Mouse (Mus musculus): ENCODE measurements around the gene Slc35b1.
A peak's percentile ranks its signal among the peaks of the same experiment; 100 is the strongest.

The Slc35b1 gene

DNA sequence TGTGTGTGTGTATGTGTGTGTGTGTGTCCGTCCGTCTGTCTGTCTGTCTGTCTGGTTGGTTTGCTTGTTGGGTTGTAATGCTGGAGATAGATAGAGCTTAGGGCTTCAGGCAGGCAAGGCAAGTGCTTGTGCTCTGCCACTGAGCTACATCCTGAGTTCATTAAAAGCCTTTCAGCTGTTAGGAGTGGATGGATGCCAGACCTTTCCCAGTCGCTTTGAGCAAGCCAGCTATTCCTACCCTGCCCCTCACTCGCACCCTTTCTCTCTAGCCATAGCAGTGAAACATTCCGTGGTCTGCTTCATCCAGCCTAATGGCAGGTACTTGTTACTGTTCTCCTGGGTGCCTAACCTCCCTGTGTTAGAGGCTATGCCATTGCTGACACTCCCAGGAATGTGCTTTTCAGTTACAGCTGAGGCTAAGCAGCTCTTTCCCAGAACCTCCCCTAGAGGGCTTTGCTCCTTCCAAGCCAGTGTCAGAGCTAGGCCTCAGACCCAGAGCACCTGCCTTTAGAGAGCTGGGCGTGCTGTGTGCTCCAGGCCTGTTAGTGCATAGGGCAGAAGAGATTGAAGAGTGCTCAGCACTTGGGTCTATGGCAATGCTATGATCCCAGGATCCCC lies 18.1 kb upstream of the Slc35b1 start:
- peak; percentile 51 for DNase-seq

DNA sequence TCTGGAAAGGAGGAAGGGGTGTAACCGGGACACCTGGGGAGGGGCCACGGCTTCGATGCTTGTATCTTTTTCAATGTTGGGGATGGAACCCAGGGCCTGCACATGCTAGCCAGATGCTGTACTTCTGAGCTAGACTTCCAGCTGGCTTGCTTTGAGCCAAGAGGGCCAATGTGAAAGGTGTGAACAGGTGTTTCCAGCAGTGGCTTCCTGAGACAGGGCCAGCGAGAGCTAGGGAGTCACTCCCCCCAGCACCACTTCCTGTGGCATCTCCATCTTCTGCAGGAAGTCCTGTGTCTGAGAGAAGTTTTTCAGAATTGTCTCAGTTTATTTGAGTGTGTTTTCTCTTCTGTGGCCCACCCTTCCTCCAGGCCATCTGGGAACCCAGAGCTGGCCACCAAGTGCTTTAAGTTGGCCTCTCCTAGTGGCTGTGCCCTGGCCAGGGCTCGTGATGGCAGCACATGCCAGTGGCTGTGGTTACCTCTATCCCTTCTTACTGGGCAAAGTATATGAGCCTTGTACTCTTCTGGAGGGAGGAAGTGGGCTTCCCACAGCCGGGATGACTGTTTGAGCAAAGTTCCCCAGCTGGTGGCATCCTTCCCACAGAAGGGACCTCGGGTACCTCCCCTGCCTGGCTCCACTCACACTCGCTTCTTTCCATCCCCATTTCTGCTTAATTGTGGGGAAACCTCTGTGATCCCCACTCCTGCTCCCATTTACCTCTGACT lies 17.3 kb upstream of the Slc35b1 start:
- no peak for DNase-seq

DNA sequence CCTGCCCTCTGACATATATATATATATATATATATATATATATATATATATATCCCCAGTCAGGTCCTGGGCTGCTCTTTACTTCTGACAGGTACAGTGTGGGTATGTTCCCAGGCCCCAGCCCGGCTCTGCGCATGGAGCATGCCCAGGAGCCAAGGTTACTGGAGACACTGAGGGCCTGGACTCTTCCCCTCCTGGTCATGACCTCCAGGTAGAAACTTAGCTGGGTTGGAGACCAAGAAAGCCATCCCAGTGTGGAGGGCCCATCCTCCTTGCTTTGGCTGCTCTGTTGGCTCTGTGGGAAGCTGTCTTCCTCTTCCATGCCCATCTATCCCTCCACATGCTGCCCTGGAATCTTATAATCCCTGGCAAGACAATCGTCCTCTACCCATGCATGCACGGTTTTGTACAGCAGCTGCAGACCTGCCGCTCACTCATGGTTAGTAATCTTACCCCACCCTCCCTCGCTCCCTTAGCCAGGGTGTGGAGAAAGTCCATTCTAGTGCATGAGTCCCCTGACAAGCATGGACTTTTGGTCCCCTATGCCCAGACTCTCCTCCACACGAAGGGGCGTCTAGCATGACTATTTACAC lies 16.2 kb upstream of the Slc35b1 start:
- DNase-seq = no peak

DNA sequence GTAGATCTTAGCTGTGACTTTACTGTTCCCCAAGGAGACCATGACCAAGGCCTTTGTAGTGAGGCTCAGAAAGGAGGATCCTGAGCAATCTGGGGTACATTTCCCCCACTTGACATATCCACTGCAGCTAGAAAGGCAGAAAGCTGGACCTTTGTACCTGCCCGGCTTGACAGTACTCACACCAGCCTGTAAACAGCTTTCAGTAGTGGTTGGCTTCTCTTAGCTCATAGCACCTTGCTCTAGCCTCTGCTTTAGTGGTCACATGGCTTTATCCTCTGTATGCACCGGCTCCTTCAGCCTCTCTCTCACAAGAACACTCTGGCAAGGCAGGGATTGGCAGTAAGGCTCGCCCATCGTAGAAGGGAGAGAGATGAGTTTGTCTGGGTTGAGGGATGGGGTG lies 15.6 kb upstream of the Slc35b1 start:
- no peak for DNase-seq

DNA sequence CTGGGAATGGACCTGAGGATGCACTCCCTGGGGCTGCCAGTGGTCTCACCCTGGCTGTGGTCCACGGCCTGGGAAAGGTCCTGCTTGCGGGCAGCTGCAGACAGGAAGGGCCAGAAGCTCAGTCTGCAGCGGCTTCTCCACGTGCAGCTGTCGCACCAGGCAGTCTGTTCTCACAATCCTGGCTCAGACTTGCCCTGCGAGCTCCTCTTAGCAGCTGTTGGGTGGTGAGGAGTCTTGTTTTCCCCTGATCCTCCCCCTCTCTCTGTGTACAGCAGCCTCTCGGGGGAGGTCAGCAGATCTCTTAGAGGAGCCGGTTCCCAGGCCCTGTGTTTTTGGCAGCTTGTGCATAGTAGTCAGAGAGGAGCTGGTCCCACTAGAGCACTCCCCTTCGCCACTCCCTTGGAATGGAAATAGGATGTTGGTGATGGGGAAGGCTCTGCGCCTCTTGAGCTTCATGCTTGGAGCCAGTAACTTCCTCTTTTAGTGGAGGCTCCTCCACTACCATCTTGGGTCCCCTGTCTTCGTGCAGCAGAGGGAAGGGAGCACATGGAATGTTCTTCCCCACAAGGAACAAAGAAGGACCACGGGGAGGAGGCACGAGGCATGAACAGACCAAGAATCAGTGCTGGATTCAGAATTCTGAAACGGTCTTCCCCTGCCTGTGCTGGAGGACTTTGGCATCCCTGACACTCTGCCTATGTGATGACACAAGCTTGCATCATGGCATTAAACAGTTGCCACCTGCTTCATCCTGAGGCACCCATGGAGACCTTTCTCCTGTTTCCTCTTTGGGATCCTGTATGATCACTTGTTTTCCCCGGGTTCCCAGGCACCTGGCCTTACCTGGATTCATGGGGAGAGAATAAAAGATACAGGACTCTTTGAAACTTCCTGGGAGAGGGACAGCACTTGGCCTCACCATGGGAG lies 14.3 kb upstream of the Slc35b1 start:
- DNase-seq = peak; percentile 57

DNA sequence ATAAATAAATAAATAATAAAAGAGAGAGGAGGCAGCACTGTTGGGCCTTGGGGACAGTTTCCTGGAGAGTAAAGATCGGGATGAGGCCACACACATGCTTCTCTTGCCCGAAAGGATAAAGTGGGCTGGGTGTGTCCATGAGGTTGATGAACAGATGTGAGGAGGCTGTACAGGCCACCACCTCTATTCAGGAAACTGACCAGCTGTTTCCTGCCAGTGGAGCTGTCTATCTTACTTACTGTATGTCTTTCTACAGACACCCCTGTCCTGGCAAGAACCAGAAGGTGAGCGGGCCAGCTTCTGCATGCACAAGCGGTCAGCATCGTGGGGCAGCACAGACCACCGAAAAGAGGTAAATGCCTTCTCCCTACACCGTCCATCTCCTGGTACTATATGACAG lies 13.3 kb upstream of the Slc35b1 start:
- DNase-seq = no peak

DNA sequence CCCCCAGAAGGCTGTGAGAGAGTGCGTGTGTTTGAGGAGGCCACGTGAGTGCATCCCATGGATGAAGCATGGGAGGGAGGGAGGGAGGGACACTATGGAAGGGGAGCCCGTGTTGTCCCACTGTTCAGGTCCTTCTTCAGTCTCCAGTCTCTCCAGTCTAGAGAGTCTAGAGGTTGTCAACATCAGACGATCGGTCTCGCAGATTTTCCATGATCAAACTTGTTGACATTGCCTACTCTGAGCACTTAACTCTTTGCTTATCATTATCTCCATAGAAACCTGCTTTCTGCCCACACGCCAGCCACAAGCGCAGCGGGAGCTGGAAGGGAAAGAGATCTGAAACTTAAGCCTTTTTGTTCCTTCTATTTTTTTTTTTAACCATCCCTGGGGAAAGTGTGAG lies 5.6 kb upstream of the Slc35b1 start:
- DNase-seq = no peak

DNA sequence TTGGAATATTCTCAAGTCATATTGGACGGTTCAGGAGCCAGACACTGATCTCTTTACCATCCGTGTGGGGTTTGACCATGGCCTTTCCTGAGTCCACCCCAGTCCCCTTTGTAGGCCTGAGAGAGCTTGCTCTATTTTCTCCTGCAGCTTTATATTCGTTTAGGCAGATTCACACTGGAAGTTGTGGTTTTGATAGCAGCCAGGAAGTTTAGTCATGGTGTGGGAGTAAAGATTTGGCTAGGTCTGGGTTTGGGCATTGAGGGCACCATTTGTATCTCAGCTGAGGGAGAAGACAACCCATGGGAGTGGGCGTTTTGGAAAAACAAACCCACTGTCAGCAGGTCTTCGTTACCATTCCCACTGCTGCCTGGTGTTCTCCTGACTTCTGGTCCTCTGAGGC lies 4.9 kb upstream of the Slc35b1 start:
- DNase-seq = no peak

DNA sequence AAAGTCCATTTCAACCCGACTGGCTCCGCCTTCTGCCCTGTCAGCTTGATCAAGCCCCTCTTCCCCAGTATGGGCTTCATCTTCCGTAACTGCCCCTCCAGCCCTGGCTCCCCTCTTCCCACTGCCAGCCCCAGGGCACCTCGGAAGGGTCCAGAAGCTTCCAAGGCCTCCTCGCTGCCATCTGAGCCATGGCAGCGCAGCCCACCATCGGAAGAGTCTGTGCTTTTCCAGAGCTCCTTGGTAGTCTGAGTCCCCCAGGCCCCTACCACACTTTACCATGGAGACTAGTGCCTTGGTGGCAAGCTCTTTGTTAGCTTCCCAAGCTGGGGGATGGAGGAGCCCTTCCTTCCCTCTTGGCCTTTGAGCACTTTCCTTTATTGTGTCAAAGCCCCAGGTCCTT lies 3.8 kb upstream of the Slc35b1 start:
- no peak for DNase-seq

DNA sequence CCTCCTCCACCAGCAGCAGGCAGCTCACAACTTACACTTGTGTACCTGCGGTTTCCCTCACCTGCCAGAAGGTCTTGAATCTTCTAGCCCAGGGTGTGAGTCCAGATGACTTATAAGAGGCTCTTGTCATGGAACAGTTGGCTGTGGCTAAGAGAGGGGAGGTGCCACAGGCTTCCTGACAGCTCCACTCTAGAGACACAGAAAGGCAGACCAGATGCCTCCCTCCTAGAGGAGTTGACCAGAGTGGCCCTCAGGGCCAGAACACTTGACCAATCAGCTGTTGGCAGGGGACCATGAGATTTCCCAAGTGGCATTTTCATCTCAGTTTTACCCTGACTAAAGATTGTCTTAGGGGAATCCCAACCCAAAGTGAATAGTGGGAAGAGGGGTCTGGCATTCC lies 3.3 kb upstream of the Slc35b1 start:
- DNase-seq = peak; percentile 75

DNA sequence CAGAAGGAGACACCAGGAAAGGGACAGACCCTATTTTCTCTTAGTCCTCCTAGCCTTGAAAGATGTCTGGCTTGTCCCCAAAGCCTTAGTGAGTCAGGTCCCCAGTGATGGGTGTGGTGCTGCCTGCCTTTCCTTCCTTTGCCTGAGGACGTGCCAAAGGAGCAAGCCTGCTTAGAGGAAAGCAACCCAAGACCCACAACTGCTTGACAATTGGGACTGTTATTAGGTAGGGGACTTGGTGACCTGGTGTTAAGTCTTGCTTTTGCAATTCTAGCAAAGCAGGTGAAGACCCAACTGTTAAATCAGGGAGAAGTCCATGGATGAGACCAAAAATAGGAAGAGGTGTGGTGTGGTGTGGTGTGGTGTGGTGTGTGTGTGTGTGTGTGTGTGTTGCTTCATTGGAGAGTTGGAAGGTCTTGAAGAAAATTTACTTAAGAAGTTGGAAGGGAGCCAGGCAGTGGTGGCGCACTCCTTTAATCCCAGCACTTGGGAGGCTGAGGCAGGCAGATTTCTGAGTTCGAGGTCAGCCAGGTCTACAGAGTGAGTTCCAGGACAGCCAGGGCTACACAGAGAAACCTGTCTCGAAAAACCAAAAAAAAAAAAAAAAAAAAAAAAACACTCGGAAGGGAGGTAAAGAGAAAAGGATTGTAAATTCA lies 1.0 kb upstream of the Slc35b1 start:
- DNase-seq = peak; percentile 69

DNA sequence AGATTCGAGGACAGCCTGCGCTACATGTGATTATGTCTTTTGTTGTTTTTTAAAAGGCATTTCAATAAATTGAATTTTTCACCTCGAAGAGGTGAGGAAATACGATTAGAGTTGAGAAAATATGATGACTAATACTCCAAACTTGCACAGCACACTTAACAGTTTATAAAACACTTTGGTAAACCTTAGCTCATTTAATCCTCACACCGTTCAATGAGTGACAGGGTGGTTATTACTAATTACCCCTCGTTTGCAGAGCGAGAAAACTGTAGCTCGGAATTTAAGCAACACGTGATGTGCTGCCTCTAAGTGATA lies 531 bp upstream of the Slc35b1 start:
- DNase-seq = no peak

DNA sequence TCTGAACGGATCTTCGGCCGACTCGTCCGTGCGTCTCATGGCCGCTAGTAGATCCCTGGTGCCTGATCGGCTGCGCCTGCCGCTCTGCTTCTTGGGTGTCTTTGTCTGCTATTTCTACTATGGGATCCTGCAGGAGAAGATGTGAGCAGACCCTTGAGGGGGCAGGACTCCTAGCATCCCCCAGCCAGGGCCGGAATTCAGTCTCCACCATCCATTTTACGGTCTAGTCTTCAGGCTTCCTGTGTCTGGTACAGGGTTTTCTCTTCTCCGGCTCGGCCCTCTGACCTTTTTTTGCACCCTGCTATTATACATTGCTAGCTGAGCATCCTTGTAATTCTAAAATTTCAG lies 455 bp downstream of the Slc35b1 start:
- no peak for DNase-seq

DNA sequence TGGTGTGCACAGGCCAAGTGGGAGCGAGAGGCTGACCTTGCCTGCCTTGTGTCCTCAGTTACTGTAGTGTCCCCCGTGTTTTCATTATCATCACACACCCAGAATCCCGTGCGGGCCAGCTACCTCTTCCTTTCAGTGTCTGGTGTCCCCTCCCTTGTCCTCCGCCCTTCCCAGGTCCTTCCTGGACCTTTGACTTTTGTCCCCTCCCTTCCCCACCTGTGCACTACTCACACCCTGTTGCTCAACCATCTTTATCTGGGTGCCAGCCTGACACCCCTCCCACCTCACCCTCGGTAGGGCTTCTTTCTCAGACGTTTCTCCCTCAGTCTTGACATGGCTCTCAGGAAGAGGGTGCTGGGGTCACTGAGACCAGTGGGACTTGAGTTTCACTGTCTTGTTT lies 2.9 kb downstream of the Slc35b1 start:
- DNase-seq = no peak

DNA sequence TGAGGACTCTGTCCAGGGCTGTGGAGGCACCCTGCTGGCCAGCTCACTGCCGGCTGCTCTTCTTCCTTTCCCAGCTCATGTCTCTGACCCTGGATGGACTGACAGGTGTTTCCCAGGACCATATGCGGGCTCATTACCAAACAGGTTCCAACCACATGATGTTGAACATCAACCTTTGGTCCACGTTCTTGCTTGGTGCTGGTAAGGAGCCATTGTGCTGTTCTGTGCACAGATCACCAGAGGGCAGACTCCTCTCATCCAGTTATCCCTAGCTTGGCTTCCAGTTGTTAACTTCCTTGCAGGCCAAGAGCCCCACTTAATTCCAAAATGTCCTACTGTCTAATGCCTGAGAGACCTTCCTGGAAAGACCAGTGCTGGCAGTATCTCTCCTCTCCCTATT lies 4.5 kb downstream of the Slc35b1 start:
- DNase-seq = no peak

DNA sequence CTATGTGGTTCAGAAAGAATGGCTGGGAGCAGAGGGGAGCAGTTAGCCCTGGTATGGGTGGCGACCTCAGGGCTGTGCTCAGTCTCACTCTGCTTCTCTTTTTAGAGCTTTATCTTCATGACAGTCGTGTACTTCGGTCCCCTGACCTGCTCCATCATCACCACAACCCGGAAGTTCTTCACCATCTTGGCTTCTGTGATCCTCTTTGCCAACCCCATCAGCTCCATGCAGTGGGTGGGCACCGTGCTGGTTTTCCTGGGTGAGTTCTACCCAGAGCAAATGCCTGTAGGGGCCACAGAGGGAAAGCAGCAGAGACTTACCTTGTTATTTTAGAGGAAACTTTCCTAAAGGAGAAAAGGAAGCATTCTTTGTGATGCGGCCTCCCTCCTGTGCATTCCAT lies 5.9 kb downstream of the Slc35b1 start:
- no peak for DNase-seq

DNA sequence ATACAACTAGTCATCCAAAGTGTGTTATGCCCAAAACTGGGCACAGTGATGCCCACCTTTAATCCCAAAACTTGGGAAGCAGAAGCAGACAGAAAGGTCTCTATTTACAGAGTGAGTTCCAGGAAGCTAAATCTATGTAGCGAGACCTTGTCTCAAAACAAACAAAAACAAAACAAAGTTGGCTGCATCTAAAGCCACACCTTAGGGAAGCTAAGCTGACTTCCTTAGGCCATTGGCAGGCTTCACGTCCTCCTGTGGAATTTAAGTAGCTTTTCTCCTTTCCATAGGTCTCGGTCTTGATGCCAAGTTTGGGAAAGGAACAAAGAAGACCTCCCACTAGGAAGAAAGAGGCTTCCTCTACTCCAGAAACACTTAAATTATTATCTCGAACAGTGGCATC lies 6.7 kb downstream of the Slc35b1 start:
- no peak for DNase-seq

DNA sequence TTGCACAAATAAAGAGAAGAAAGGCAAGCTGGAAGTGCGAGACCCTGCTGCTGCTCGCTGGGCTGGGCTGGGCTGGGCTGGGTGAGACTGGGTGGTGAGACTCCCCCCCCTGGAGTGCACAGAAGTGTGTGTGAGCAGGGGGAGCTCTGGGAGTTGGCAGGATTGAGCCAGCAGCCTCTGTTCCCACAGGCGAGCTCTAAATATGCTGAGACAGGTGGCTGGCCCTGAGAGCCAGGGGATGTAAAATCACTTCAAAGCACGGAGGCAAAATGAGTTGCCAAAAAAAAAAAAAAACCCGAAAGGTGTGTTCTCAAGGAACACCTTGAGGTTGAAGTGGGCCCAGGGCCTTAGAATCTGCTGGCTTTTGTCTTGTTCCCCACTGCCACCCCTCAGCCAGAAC lies 7.3 kb downstream of the Slc35b1 start:
- no peak for DNase-seq

DNA sequence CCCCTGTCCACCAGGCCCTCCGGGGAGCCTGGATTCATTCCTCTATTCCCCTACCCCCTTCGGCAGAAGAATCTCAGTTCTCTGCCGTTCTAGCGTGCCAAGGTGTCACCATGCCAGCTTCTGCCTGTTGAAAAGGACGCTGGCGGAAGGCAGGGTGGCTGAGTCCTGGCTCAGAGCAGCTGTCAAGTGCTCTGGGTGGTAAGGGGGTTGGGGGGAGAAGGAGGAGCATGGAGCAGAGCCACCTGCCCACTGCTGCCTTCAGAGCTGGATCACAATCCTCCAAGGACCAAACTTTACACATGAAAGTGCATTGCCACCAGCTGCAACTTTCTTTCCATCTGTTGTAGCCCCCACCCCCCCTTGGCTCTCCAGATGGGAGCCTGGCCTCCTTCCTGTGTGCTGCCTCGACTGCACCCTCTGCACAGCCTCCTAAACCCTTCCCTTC lies 7.8 kb downstream of the Slc35b1 start:
- DNase-seq = no peak

DNA sequence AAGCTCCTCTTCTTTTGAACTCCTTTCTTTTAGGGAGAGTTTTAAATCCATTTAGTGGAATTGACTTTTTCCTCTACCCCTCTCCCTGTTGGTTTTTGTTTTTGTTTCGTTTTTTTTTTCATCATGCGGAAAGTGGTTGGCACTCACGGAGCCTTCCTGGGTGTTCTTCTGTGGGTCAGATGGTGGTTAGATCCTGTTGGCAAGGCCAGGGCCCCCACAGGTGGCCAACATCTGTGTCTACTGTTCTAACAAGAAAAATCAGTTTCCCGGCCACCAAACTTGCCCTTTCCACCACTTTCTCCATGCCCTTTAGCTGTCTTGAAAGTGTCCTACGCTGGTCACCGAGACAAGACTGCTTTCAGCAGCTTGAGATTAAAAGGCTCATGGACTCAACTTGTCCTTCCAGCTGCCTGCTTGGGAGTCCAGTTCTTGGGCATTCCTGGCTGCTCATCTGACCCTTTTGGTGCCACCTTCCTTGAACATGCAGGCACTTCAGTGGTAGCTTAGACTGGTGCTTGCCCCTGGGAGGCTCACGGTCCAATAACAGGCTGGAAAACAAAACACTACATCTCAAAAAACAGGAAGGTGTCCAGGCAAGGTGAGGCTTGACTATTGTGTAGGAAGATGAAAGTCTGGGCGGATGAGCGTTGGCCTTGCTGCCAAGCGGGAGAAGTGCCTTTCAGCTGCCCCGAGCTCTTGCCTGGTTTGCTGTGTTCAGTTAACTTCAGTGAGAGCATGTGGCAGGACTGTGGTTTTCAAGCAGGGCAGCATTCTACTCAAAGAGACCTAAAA lies 8.4 kb downstream of the Slc35b1 start:
- no peak for DNase-seq

DNA sequence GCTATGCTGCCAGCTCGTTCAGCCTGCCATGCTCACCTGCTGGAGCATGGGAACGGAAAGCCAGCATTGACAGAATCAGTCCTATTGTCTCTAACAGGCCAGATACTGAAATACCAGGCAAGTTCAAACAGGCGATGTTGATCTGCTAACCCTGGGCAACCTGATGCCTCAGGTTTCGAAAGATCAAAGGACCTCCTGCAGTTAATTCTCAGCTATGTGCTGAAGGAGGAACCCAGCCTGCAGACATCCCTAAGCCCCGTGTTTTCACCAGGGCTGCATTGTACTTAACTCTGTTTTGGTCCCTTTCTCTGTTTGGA lies 9.0 kb downstream of the Slc35b1 start:
- no peak for DNase-seq

DNA sequence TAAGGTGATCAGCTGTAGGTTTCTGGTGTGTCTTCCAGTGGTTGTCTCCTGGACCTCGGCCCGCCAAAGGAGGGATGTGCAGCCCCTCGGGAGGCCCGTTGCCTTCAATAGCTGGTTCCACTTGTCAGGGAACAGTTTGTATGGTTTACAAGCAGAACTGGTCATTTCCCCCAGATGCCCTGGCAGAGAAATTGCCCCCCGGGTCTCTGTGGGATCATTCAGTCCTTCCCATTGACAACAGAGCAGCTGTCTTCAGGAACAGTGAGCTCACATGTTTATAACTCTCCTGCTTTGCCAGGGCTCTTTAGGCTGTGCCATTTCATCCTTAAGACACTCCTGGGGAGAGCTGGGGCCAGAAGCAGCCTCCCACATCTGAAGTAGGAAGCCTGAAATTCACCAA lies 9.6 kb downstream of the Slc35b1 start:
- no peak for DNase-seq

DNA sequence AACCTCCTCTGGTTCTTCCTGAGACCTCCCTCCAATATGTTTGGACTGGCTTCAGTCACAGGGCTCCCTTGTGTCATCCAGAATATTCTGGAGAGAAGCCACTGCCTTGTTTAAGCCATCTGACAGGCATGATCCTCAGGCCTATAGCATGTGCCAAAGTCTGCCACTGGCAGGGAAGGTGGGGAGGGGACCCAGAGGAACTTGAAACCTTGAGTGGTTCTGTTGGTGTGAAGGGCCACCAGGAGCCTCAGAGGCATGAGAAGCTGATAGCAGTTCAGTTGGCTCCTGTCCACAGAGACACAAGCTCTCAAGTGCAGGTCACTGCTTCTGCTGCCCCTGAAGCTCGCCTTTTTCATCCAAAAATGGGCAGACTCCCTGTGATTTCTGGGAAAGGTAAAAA lies 12.1 kb downstream of the Slc35b1 start:
- peak; percentile 45 for DNase-seq

All from lung, postnatal 36 days (tissue).